Mouse (Mus musculus): ENCODE measurements around the gene Rbm46.

Gene Rbm46

GRCm38 (mm10) chr3:82791663-82792062 lies 84.6 kb downstream of the Rbm46 start:
- no peak for DNase-seq (ENCODE audit: low spot score in 2 of 2)

Measured in cerebellum, postnatal 4 days (tissue).